Mouse (Mus musculus) midbrain, postnatal 0 days (tissue): Measurements from ENCODE around the gene Lrch3. TPM values are rescaled to one million over a fixed set of nuclear protein-coding genes. Genes with fewer than 3 reads are reported as not detected.
"Not testable (repeated sequence)": the region's sequence is repeated elsewhere in the genome, so short reads cannot be mapped to it uniquely, and the experiment has no call there.

Experiments
- ATAC-seq: fragments of 200-750 bp; cut with Nextera tagmentation; 2 replicates; pipeline ENCODE4 v1.8.0; 2017; ENCODE audit warnings: moderate number of reproducible peaks, mild to moderate bottlenecking, moderate TSS enrichment, moderate library complexity; ENCODE audit not compliant: low FRiP score
- DNase-seq: peaks from one replicate; pipeline ENCODE4 v3.0.0-alpha.2; 2015; ENCODE audit warnings: low spot score
- H3K27ac ChIP-seq: fragments of 300-500 bp; sonication (generic); 2 replicates; pipeline ENCODE4 v1.5.1; 2014; ENCODE audit warnings: low read depth, mild to moderate bottlenecking, low read length, mixed read lengths
- H3K27me3 ChIP-seq: fragments of 300-500 bp; sonication (generic); 2 replicates; pipeline ENCODE4 v1.6.1; 2014; ENCODE audit warnings: low read length, control low read depth, mixed read lengths; ENCODE audit not compliant: insufficient read depth
- H3K36me3 ChIP-seq: fragments of 300-500 bp; sonication (generic); 2 replicates; pipeline ENCODE4 v1.6.1; 2014; ENCODE audit warnings: low read length, control low read depth, mixed read lengths; ENCODE audit not compliant: insufficient read depth
- H3K4me1 ChIP-seq: fragments of 300-500 bp; sonication (generic); 2 replicates; pipeline ENCODE4 v1.6.1; 2014; ENCODE audit warnings: mild to moderate bottlenecking, control low read depth, antibody characterized with exemption, low read length, mixed read lengths; ENCODE audit not compliant: insufficient read depth
- H3K4me2 ChIP-seq: fragments of 300-500 bp; sonication (generic); 2 replicates; pipeline ENCODE4 v1.6.1; 2014; ENCODE audit warnings: low read depth, mild to moderate bottlenecking, low read length, mixed read lengths; ENCODE audit not compliant: poor library complexity, severe bottlenecking
- H3K4me3 ChIP-seq: fragments of 300-500 bp; sonication (generic); 2 replicates; pipeline ENCODE4 v1.5.1; 2014; ENCODE audit warnings: low read depth, mild to moderate bottlenecking, low read length, moderate library complexity
- H3K9ac ChIP-seq: fragments of 300-500 bp; sonication (generic); replicated peaks from 2 replicates; pipeline ENCODE4 v1.6.1; 2014; ENCODE audit warnings: mild to moderate bottlenecking, low read length, moderate library complexity, mixed read lengths; ENCODE audit not compliant: poor library complexity, severe bottlenecking
- H3K9me3 ChIP-seq: fragments of 300-500 bp; sonication (generic); 2 replicates; pipeline ENCODE4 v1.6.1; 2016; ENCODE audit warnings: low read length, control low read depth
- CTCF ChIP-seq: IDR thresholded peaks from 2 replicates; pipeline ENCODE4 v1.5.1; 2016; ENCODE audit warnings: antibody characterized with exemption, mild to moderate bottlenecking
- WGBS: fragments of 180-500 bp; shearing (Covaris S2); extraction: QIAGEN DNeasy Blood & Tissue Kit; methylation state at CpG from one replicate; pipeline ENCODE4 v1.1.7; 2014; 5-methylcytosine and 5-hydroxymethylcytosine counted together
- polyA plus RNA-seq: library from polyadenylated mRNA; unstranded; fragments of >200 nt; fragmentation: Nextera tagmentation; extraction: Ambion mirVana; gene quantifications from 2 replicates; pipeline ENCODE4 v1.2.1, GENCODE M21; 2015
- total RNA-seq: library from RNA; depleted of rRNA; stranded (reverse); fragments of >200 nt; gene quantifications from 2 replicates; pipeline ENCODE4 v1.2.3, GENCODE M21; 2014

The Lrch3 gene
- total and polyA plus RNA-seq, 2 experiments from 2014 or later, result 25.3 to 38.9 TPM

GRCm38 (mm10) chr16:32873366-32873765, 40.5 kb upstream of the Lrch3 start:
- 57% methylated on average over 3 of the region's 3 CpGs for WGBS
- Histone ChIP-seq H3K36me3 (no peaks in the 10 kb centered on the region), H3K9me3 (no peaks in the 10 kb centered on the region), H3K4me2 (no peak overlapping the region), H3K4me1 (0 out of 2 replicates have a peak, but pooled peaks cover 2% of the 10 kb centered on the region), H3K27ac (no peak overlapping the region), H3K9ac (no peak overlapping the region), H3K4me3 (no peak overlapping the region), H3K27me3 (no peaks in the 10 kb centered on the region)
- ATAC-seq, result no peak
- no peak for TF ChIP-seq CTCF
- DNase-seq, result no peak

- H3K27me3 ChIP-seq, ATAC-seq, H3K27ac ChIP-seq, H3K4me1 ChIP-seq, H3K9ac ChIP-seq, DNase-seq, H3K36me3 ChIP-seq, H3K4me2 ChIP-seq, H3K9me3 ChIP-seq, H3K4me3 ChIP-seq: not testable (repeated sequence)
- WGBS, result 58% methylated on average over 1 of the region's 1 CpGs
- TF ChIP-seq CTCF, result peak; percentile 21; the same call in 1 of the 2 replicates
Measured at GRCm38 (mm10) chr16:32875281-32875680, 38.6 kb upstream of the Lrch3 start.

DNA sequence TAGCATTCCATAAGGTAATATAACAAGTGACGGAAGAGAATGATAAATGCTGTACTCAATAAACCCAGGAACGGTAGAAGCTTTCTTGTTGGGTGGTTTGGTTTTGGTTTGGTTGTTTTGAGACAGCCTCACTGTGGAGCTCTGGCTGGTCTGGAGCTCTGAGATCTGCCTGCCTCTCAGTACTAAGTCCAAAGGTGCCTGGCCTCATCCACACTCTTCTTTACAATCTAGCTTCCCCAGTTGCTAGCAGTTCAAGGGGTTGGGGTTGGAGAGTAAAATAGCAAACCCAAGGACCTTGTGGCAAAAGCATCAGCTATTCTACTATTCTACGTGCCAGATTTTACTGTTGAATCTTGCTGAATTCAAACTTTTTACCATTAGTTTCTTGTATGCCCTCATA, 38.1 kb upstream of the Lrch3 start:
- DNase-seq (no peak), ATAC-seq (no peak)
- Histone ChIP-seq H3K36me3 (no peaks in the 10 kb centered on the region), H3K4me2 (no peak overlapping the region), H3K9ac (no peak overlapping the region), H3K4me1 (peaks cover 8% of the 10 kb centered on the region; the same call in 1 of the 2 replicates), H3K27me3 (no peaks in the 10 kb centered on the region), H3K9me3 (no peaks in the 10 kb centered on the region), H3K27ac (no peak overlapping the region), H3K4me3 (no peak overlapping the region)
- 89% methylated on average over 3 of the region's 3 CpGs for WGBS
- no peak for TF ChIP-seq CTCF

GRCm38 (mm10) chr16:32876831-32877230, 37.1 kb upstream of the Lrch3 start:
- no peaks in the 10 kb centered on the region for H3K27me3 ChIP-seq
- H3K27ac ChIP-seq, result no peak overlapping the region
- H3K9me3 ChIP-seq, result no peaks in the 10 kb centered on the region
- H3K4me1 ChIP-seq, result peaks cover 8% of the 10 kb centered on the region; the same call in 1 of the 2 replicates
- no peaks in the 10 kb centered on the region for H3K36me3 ChIP-seq
- DNase-seq (no peak), ATAC-seq (no peak)
- WGBS, result 33% methylated on average over 9 of the region's 9 CpGs
- no peak for TF ChIP-seq CTCF
- peak overlapping the region; percentile 93 for H3K9ac ChIP-seq
- peak overlapping the region; percentile 88 for H3K4me3 ChIP-seq
- H3K4me2 ChIP-seq, result peak overlapping the region; percentile 50

DNA sequence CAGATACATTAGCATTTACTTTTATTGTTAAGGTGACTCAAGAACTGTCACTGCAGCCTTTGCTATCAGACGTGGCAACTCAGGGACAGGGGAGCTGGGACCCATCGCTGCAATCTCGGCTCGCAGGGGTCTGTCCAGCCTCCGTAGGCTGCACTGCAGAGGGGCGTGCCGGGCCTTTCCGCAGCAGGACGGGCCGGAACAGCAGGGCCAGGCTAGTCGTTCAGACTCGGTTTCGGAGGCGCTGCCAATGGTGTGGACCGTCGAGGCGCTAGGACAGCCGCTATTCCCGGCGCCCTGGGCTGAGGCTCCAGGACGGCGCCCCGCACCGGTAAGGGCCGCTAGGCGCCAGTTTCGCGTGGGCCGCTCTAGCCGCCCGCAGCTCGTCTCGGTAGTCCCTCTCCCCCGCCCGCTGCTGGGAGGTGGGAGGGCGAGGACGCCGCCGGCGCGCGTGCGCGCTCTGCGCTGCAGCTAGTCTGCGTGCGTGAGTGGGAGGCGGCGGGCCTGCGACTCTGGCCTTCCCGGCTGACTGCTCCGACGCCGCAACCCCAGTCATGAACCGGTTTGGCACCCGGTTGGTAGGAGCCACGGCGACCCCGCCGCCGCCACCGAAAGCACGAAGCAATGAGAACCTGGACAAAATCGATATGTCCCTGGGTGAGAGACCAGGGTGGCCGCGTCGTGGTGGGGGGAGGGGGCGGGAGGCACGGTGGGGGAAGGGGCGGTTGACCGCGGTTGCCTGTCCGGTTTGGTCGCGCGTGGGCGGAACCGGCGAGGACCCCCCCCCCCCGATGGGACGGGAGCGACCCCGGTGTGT, 36.4 kb upstream of the Lrch3 start, which contains the start of the genes Fyttd1 and Rubcn:
Gene Fyttd1 (plus strand): TSS at position 158 of the 814 bp plus-strand sequence.
Gene Rubcn (minus strand): TSS at position 424 of the 814 bp plus-strand sequence.
- no peaks in the 10 kb centered on the region for H3K27me3 ChIP-seq
- H3K4me2 ChIP-seq, result peak within 1 kb of the TSS; percentile 78
- under 1% methylated on average over 76 of the region's 83 CpGs for WGBS
- peak within 1 kb of the TSS; percentile 93 for H3K9ac ChIP-seq
- peak within 1 kb of the TSS; percentile 88 for H3K4me3 ChIP-seq
- H3K27ac ChIP-seq, result peak within 1 kb of the TSS; percentile 83
- peaks cover 8% of the 10 kb centered on the region; the same call in 1 of the 2 replicates for H3K4me1 ChIP-seq
- peak; percentile 69 for TF ChIP-seq CTCF
- ATAC-seq (peak; percentile 98), DNase-seq (peak; percentile 97)
- H3K9me3 ChIP-seq, result no peaks in the 10 kb centered on the region
- H3K36me3 ChIP-seq, result no peaks in the 10 kb centered on the region

GRCm38 (mm10) chr16:32878157-32878598, 35.7 kb upstream of the Lrch3 start:
- peak overlapping the region; percentile 78 for H3K4me2 ChIP-seq
- no peaks in the 10 kb centered on the region for H3K9me3 ChIP-seq
- peaks cover 8% of the 10 kb centered on the region; the same call in 1 of the 2 replicates for H3K4me1 ChIP-seq
- H3K9ac ChIP-seq, result peak overlapping the region; percentile 93
- whole genome bisulfite sequencing, result under 1% methylated on average over 34 of the region's 34 CpGs
- DNase-seq (peak; percentile 27), ATAC-seq (peak; percentile 47)
- no peaks in the 10 kb centered on the region for H3K27me3 ChIP-seq
- TF ChIP-seq CTCF, result no peak
- peak overlapping the region; percentile 83 for H3K27ac ChIP-seq
- H3K36me3 ChIP-seq, result no peaks in the 10 kb centered on the region
- peak overlapping the region; percentile 88 for H3K4me3 ChIP-seq
